Mouse (Mus musculus): ENCODE results near the gene Arf3. TPM values are rescaled to one million over a fixed set of nuclear protein-coding genes. Genes with fewer than 3 reads are reported as not detected.
"Not testable (repeated sequence)": the region's sequence is repeated elsewhere in the genome, so short reads cannot be mapped to it uniquely, and the experiment has no call there.

Arf3 gene
- polyA plus RNA-seq, 1 experiment, result 730 TPM

DNA sequence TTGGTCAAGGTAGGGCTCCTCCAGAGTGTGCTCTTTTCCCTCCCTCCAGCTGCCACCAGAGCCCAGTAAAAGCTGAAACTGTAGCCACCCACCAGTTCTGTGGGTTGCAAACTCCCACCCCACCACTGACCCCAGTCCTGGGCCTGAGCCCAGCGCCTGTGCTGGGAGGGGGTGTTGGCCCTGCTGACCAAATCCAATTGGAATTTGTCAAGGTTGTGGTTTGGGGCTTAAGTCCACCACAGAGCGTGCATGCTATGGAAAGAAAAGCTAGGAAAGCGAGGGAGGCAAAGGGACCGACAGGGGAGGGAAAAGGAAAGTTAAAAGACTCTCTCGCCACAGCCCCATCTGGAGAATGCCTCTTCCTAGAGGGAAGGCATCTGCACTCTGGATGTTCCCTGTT is 5.2 kb upstream of the Arf3 start:
- no peak for TF ChIP-seq CTCF (IDR thresholded peaks at IDR 0.05; ENCODE audit: extremely low read depth, insufficient read depth, low read length)
- no peak for TF ChIP-seq POLR2A (IDR thresholded peaks at IDR 0.05; ENCODE audit: extremely low read depth, insufficient read depth, low read length)
- Histone ChIP-seq H3K4me3 (ENCODE audit: insufficient read depth, low read length) (no peak overlapping the region), H3K27ac (ENCODE audit: insufficient read depth, low read length) (no peak overlapping the region), H3K4me1 (ENCODE audit: control insufficient read depth, insufficient read depth, low read length) (peaks cover 5% of the 10 kb centered on the region)

DNA sequence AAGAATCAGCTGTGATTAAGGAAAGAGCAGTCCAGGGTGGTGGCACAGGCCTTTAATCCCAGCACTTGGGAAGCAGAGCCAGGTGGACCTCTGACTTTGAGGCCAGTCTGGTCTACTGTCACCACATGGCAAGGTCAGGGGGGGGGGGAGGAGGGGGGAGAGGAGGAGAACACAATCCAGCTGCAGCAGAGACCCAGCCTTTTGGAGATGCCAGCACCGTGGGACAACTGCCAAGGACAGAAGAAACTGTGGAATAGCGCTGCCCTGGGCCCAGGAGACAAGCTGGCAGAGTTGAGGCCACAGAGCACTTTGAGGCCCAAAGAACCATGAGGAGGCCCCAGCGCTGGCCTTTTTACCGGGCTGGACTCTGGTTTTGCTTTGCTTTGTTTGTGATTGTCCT is 2.9 kb upstream of the Arf3 start:
- Histone ChIP-seq H3K4me3 (ENCODE audit: insufficient read depth, low read length) (no peak overlapping the region), H3K27ac (ENCODE audit: insufficient read depth, low read length) (no peak overlapping the region), H3K4me1 (ENCODE audit: control insufficient read depth, insufficient read depth, low read length) (peaks cover 6% of the 10 kb centered on the region)
- no peak for TF ChIP-seq CTCF (IDR thresholded peaks at IDR 0.05; ENCODE audit: extremely low read depth, insufficient read depth, low read length)
- TF ChIP-seq POLR2A (IDR thresholded peaks at IDR 0.05; ENCODE audit: extremely low read depth, insufficient read depth, low read length), result no peak

DNA sequence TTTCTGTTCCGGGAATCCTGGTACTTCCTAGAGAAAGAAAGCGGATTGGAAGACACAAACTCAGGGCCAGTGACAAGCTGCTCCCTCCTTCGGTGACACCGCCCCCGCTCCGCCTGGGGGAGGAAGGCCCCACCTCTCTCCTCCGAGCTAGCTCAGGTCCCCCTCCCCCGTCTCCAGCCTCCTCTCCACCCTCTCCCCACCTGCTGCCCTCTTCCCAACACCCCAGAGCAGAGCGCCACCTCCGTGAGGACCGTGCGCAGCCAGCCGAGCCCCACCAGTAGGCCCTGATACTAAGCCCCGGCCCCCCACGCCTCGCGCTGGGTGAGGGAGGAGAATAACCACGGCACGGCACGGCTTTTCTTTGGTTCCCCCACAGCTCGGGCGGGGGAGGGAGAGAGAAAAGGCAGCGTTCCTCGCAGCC is 803 bp downstream of the Arf3 start:
- Histone ChIP-seq H3K4me3 (ENCODE audit: insufficient read depth, low read length) (peak overlapping the region; percentile 78), H3K27ac (ENCODE audit: insufficient read depth, low read length) (peak overlapping the region; percentile 63; the same call in 1 of the 2 replicates), H3K4me1 (ENCODE audit: control insufficient read depth, insufficient read depth, low read length) (peaks cover 11% of the 10 kb centered on the region)
- no peak for TF ChIP-seq CTCF (IDR thresholded peaks at IDR 0.05; ENCODE audit: extremely low read depth, insufficient read depth, low read length)
- TF ChIP-seq POLR2A (IDR thresholded peaks at IDR 0.05; ENCODE audit: extremely low read depth, insufficient read depth, low read length), result no peak; the same call in 1 of the 2 replicates

DNA sequence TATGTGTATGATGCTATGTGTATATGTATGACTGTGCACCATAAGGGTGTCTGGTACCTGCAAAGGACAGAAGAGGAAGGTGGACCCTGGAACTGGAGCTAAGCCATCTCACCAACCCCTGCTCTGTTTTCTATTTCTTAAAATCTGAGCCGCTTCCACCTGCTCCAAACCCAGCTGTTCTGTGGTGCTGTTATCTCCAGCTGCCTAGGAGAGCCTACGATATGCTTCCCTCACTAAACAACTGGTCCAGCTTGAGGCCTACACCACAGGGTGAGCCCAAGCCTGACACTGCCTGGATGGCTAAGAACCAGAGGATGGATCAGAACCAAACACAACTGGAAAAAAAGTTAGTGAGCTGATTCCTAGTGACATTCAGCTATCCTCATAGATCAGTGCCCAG is 8.9 kb downstream of the Arf3 start:
- no peak overlapping the region for H3K27ac ChIP-seq (ENCODE audit: insufficient read depth, low read length)
- TF ChIP-seq POLR2A (IDR thresholded peaks at IDR 0.05; ENCODE audit: extremely low read depth, insufficient read depth, low read length), result no peak
- no peak for TF ChIP-seq CTCF (IDR thresholded peaks at IDR 0.05; ENCODE audit: extremely low read depth, insufficient read depth, low read length)
- peaks cover 5% of the 10 kb centered on the region for H3K4me1 ChIP-seq (ENCODE audit: control insufficient read depth, insufficient read depth, low read length)

DNA sequence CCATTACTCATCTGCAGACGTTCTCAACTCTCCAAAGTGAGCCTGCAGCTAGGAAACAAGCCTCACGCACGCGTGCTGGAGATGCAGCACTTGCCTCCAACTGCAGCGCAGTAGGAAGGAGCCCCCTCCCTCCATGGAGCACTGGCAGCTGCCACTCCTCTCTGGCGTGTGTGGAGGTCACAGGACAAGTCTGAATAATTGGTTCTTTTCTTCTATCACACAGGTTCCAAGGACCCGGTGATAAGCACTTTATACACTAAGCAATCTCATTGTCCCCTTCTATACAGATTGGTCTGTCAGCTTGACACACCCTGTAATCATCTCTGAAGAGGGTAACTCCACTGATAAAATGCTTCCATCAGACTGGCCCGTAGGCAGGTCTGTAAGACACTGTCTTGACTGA is 10.0 kb downstream of the Arf3 start:
- Histone ChIP-seq H3K4me3 (ENCODE audit: insufficient read depth, low read length) (no peak overlapping the region), H3K27ac (ENCODE audit: insufficient read depth, low read length) (no peak overlapping the region), H3K4me1 (ENCODE audit: control insufficient read depth, insufficient read depth, low read length) (peaks cover 6% of the 10 kb centered on the region)
- no peak for TF ChIP-seq CTCF (IDR thresholded peaks at IDR 0.05; ENCODE audit: extremely low read depth, insufficient read depth, low read length)
- no peak for TF ChIP-seq POLR2A (IDR thresholded peaks at IDR 0.05; ENCODE audit: extremely low read depth, insufficient read depth, low read length)

More for the DNA sequence above, 8.9 kb downstream of the Arf3 start:
- no peak overlapping the region for H3K4me3 ChIP-seq (ENCODE audit: insufficient read depth, low read length)

DNA sequence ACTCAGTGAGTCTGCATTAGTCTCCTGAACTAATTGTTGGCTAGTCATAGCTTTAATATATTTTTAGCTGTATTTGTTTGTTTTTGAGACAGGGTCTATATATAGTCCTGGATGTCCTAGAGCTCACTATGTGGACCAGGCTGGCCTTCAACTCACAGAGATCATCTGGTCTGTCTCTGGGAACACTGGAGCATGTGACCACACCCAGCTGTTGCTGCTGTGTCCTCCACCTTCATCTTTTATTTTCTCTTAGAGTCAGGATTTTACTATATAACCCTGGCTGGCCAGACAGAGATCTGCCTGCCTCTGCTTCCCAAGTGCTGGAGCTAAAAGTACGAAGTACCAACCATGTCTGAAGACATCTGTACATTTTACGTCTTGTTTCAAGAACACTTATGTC is 13.9 kb downstream of the Arf3 start:
- TF ChIP-seq POLR2A (IDR thresholded peaks at IDR 0.05; ENCODE audit: extremely low read depth, insufficient read depth, low read length) (no peak), CTCF (IDR thresholded peaks at IDR 0.05; ENCODE audit: extremely low read depth, insufficient read depth, low read length) (no peak)
- Histone ChIP-seq H3K27ac (ENCODE audit: insufficient read depth, low read length) (no peak overlapping the region), H3K4me3 (ENCODE audit: insufficient read depth, low read length) (no peak overlapping the region), H3K4me1 (ENCODE audit: control insufficient read depth, insufficient read depth, low read length) (peaks cover 15% of the 10 kb centered on the region)

DNA sequence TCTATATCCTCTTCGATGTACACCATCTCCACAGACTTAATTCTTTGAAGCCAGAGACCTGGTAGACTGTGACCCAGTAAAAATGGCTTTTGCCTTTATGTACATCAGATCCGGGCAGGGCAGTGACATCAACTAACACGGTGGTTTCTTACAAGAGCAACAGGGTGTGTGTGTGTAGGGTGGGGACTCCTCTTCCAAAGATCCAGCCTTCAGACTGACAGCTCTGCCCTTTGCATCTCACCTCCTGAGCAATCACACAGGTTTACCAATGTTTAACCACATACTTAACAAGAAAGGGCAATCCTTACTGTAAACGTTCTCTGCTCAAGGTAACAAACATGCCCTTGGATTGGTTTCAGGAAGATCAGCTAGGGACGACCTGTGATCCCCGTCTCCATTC is 15.7 kb downstream of the Arf3 start:
- TF ChIP-seq POLR2A (IDR thresholded peaks at IDR 0.05; ENCODE audit: extremely low read depth, insufficient read depth, low read length) (no peak), CTCF (IDR thresholded peaks at IDR 0.05; ENCODE audit: extremely low read depth, insufficient read depth, low read length) (no peak)
- no peak overlapping the region for H3K4me3 ChIP-seq (ENCODE audit: insufficient read depth, low read length)
- no peak overlapping the region for H3K27ac ChIP-seq (ENCODE audit: insufficient read depth, low read length)
- peaks cover 17% of the 10 kb centered on the region for H3K4me1 ChIP-seq (ENCODE audit: control insufficient read depth, insufficient read depth, low read length)

DNA sequence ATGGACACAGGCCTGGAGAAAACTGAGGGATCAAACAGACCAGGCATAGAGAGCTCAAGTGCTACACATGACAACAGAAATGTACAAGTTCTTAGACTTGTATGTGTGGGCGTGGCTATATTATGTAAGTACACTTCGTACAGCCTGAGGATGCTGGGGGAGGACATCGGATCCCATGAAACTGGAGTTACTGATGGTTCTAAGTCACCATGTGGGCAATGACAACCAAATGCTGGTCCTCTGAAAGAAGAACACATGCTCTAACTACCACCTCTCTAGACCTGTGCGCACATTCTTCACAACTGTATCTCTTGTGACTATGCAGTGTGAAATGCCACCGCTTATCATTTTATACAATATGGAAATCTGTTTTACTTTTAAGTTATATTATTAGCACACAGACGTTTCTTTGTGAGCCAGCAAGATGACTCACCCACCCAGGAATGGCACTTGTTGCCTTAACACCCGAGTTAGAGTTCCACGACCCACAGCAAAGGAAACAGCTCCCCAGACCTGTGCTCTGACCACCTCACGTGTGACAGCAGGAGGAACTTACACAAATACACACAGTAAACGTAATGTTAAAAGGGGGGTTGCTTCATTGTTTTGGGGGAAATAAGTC is 16.6 kb downstream of the Arf3 start:
- TF ChIP-seq CTCF (IDR thresholded peaks at IDR 0.05; ENCODE audit: extremely low read depth, insufficient read depth, low read length) (no peak), POLR2A (IDR thresholded peaks at IDR 0.05; ENCODE audit: extremely low read depth, insufficient read depth, low read length) (no peak)
- Histone ChIP-seq H3K4me3 (ENCODE audit: insufficient read depth, low read length) (no peak overlapping the region), H3K27ac (ENCODE audit: insufficient read depth, low read length) (no peak overlapping the region), H3K4me1 (ENCODE audit: control insufficient read depth, insufficient read depth, low read length) (peaks cover 17% of the 10 kb centered on the region)

DNA sequence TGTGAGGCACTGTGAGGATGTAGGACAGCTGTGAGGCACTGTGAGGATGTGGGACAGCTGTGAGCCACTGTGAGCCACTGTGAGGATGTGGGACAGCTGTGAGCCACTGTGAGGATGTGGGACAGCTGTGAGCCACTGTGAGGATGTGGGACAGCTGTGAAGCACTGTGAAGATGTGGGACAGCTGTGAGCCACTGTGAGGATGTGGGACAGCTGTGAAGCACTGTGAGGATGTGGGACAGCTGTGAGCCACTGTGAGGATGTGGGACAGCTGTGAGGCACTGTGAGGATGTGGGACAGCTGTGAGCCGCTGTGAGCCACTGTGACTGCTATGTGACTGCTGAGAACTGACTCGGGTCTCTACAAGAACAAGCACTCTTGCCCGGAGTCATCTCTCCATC is 19.2 kb downstream of the Arf3 start:
- not testable (repeated sequence) for H3K27ac ChIP-seq (ENCODE audit: insufficient read depth, low read length); H3K4me3 ChIP-seq (ENCODE audit: insufficient read depth, low read length)
- H3K4me1 ChIP-seq (ENCODE audit: control insufficient read depth, insufficient read depth, low read length), result peaks cover 18% of the 10 kb centered on the region

DNA sequence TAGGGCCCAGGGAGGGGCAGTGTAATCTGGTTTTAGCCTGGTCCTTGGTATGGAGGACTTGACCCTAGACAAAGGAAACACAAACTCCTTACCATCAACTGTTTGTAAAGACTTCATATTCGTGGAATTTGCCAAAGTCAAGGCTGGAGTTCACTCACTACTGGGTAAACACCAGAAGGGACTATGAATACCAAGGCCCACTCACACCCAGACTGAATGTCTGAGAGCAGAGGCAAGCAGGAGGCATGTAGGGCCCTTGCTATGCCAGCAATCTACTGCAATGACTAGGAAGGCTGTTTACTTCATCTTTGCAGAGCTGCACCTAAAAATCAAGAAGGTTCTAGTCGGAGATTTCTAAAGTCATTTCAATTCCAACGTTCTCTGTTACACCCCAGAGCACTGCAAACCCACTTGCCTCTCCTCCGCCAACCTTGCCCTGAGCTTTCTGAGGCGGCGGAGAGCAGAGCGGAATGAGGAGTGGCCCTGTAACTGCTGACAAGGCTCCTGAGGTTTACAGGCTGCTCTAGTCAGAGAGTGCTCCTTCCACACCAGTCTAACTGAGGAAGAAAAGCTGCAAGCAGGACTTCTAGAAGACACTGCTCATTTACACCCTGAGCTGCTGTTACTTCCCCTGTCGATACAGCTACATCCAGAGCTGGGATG is 20.1 kb downstream of the Arf3 start:
- Histone ChIP-seq H3K27ac (ENCODE audit: insufficient read depth, low read length) (no peak overlapping the region), H3K4me3 (ENCODE audit: insufficient read depth, low read length) (no peak overlapping the region), H3K4me1 (ENCODE audit: control insufficient read depth, insufficient read depth, low read length) (peaks cover 16% of the 10 kb centered on the region)
- TF ChIP-seq CTCF (IDR thresholded peaks at IDR 0.05; ENCODE audit: extremely low read depth, insufficient read depth, low read length) (no peak), POLR2A (IDR thresholded peaks at IDR 0.05; ENCODE audit: extremely low read depth, insufficient read depth, low read length) (no peak)
